Mouse (Mus musculus) liver, embryonic 16.5 days (tissue): ENCODE measurements around the gene Acod1. TPM values are rescaled to one million over a fixed set of nuclear protein-coding genes. Genes with fewer than 3 reads are reported as not detected.

Experiments used
- ATAC-seq: fragments of 200-750 bp; cut with Nextera tagmentation; 2 replicates; pipeline ENCODE4 v1.8.0; 2017; ENCODE audit warnings: low read depth, mild to moderate bottlenecking, moderate number of reproducible peaks, moderate library complexity
- H3K27ac ChIP-seq: fragments of 300-500 bp; sonication (generic); 2 replicates; pipeline ENCODE4 v1.5.1; 2014; ENCODE audit warnings: mild to moderate bottlenecking, low read length
- H3K27me3 ChIP-seq: fragments of 300-500 bp; sonication (generic); 2 replicates; pipeline ENCODE4 v1.6.1; 2014; ENCODE audit warnings: low read depth, low read length, mixed read lengths; ENCODE audit not compliant: control insufficient read depth, insufficient read depth
- H3K36me3 ChIP-seq: fragments of 300-500 bp; sonication (generic); 2 replicates; pipeline ENCODE4 v1.6.1; 2014; ENCODE audit warnings: mild to moderate bottlenecking; ENCODE audit not compliant: control insufficient read depth, insufficient read depth
- H3K4me1 ChIP-seq: fragments of 300-500 bp; sonication (generic); 2 replicates; pipeline ENCODE4 v1.6.1; 2014; ENCODE audit warnings: low read depth, low read length, mixed read lengths; ENCODE audit not compliant: control insufficient read depth
- H3K4me2 ChIP-seq: fragments of 300-500 bp; sonication (generic); 2 replicates; pipeline ENCODE4 v1.6.1; 2014; ENCODE audit warnings: low read depth, low read length, mixed read lengths
- H3K4me3 ChIP-seq: fragments of 300-500 bp; sonication (generic); 2 replicates; pipeline ENCODE4 v1.5.1; 2014; ENCODE audit warnings: low read depth, mild to moderate bottlenecking, low read length
- H3K9ac ChIP-seq: fragments of 300-500 bp; sonication (generic); 2 replicates; pipeline ENCODE4 v1.6.1; 2014; ENCODE audit warnings: low read depth, low read length
- H3K9me3 ChIP-seq: fragments of 300-500 bp; sonication (generic); replicated peaks from 2 replicates; pipeline ENCODE4 v1.6.1; 2016; ENCODE audit warnings: low read length; ENCODE audit not compliant: control insufficient read depth
- WGBS: fragments of 180-500 bp; shearing (Covaris S2); extraction: QIAGEN DNeasy Blood & Tissue Kit; methylation state at CpG from one replicate; pipeline ENCODE4 v1.1.7; 2014; ENCODE audit not compliant: insufficient replicate concordance; 5-methylcytosine and 5-hydroxymethylcytosine counted together
- polyA plus RNA-seq: library from polyadenylated mRNA; unstranded; fragments of >200 nt; fragmentation: Nextera tagmentation; extraction: Ambion mirVana; gene quantifications from 2 replicates; pipeline ENCODE4 v1.2.1, GENCODE M21; 2015

The Acod1 gene
- polyA plus RNA-seq, 1 experiment from 2014 or later = not detected

DNA sequence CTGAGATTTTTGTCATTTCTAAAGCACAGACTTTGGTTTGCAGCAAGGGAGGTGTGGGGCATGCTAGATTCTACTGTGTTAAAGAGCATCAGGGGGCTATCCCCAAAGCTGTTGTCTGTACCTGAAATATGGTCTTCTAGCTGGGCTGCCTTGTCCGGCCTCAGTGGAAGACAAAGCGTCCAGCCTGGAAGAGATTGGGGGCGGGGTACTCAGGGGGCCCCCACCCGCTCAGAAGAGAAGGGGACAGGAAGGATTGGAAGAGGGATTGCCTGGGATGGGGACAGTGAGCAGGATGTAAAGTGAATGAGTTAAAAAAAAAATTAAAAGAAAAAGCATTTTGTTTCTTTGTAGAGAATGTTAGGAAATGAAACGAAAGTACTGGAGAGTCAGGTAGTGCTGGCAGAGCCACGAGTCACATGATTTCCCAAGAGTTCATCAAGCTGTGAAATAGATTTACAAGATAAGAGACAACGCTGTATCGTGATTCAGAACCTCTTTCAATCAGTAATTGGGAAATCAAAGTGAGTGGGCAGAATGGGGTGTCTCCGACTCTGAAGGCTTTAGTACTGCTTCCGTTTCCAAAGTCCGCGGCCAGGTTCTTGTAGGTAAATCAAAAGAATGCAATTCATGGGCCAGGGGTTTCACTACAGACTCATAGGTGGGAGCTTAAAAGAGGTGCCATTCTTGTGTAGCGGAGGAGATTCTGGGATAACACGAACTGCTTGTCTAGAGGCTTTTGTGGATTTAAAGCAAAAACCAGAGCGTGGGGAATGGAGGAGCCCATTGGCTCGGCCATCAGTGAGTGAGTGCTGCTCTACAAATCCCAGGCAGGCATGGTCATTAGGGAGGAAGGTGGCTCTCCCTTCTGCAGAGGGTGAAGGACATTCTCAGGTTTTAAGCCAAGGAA lies 31.5 kb downstream of the Acod1 start:
- peaks cover 27% of the 10 kb centered on the region for H3K36me3 ChIP-seq
- 84% methylated on average over 16 of the region's 16 CpGs for WGBS
- no peaks in the 10 kb centered on the region for H3K27me3 ChIP-seq

GRCm38 (mm10) chr14:103079209-103079977 lies 32.6 kb downstream of the Acod1 start:
- Histone ChIP-seq H3K27ac (no peak overlapping the region), H3K4me1 (no peaks in the 10 kb centered on the region), H3K4me3 (no peak overlapping the region), H3K9ac (no peak overlapping the region), H3K27me3 (no peaks in the 10 kb centered on the region), H3K9me3 (no peaks in the 10 kb centered on the region), H3K4me2 (no peak overlapping the region), H3K36me3 (peaks cover 21% of the 10 kb centered on the region)
- no peak for ATAC-seq
- 83% methylated on average over 9 of the region's 9 CpGs for WGBS

More for the DNA sequence above, 31.5 kb downstream of the Acod1 start:
- Histone ChIP-seq H3K9ac (no peak overlapping the region), H3K9me3 (no peaks in the 10 kb centered on the region), H3K4me2 (no peak overlapping the region), H3K27ac (no peak overlapping the region), H3K4me1 (no peaks in the 10 kb centered on the region), H3K4me3 (no peak overlapping the region)
- no peak for ATAC-seq

DNA sequence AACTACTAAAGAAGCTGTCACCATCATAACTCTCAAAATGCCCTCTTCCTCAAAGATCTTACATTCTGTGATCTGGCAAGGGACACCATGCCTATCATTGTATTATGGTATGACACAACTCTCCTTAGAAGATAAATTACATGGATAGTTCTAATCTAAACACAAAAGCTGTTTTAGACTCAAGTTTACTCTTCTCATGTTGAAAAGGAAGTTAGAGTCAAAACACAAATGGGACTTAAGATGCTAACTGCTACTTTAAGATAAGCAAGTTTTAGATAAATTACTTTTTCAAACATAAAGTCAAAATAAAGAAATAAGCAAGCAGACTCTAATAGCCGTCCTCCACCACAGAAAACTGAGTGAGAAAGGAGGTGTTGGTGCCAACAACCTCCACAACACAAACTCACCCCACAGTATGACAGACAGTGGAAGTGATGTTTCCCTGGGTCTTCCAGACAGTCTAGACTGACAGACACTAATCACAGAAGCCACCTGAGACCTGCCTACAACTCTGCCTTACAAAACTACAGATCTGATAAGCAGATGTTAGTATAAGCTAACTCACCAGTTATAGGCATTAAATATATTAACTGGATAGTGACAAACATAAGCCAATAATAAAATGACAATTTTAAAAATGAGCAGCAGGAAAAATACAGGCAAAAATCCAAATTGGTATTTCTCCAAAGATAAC lies 39.2 kb downstream of the Acod1 start:
- H3K9ac ChIP-seq = 0 out of 2 replicates have a peak overlapping the region, but pooled peaks have one; percentile 14
- H3K27me3 ChIP-seq = no peaks in the 10 kb centered on the region
- no peaks in the 10 kb centered on the region for H3K9me3 ChIP-seq
- H3K4me1 ChIP-seq = peaks cover 24% of the 10 kb centered on the region
- H3K4me3 ChIP-seq = 0 out of 2 replicates have a peak overlapping the region, but pooled peaks have one; percentile 4
- peaks cover 37% of the 10 kb centered on the region for H3K36me3 ChIP-seq
- H3K27ac ChIP-seq = peak overlapping the region; percentile 93
- ATAC-seq = peak; percentile 45
- WGBS = 44% methylated on average over 1 of the region's 1 CpGs
- H3K4me2 ChIP-seq = peak overlapping the region; percentile 51

GRCm38 (mm10) chr14:103086671-103087324 lies 40.0 kb downstream of the Acod1 start:
- Histone ChIP-seq H3K36me3 (peaks cover 43% of the 10 kb centered on the region), H3K9me3 (no peaks in the 10 kb centered on the region), H3K4me2 (peak overlapping the region; percentile 51), H3K27me3 (no peaks in the 10 kb centered on the region), H3K27ac (peak overlapping the region; percentile 93), H3K4me1 (peaks cover 24% of the 10 kb centered on the region), H3K9ac (peak overlapping the region; percentile 23), H3K4me3 (peak overlapping the region; percentile 17; the same call in 1 of the 2 replicates)
- 24% methylated on average over 4 of the region's 4 CpGs for WGBS
- ATAC-seq = peak; percentile 94

DNA sequence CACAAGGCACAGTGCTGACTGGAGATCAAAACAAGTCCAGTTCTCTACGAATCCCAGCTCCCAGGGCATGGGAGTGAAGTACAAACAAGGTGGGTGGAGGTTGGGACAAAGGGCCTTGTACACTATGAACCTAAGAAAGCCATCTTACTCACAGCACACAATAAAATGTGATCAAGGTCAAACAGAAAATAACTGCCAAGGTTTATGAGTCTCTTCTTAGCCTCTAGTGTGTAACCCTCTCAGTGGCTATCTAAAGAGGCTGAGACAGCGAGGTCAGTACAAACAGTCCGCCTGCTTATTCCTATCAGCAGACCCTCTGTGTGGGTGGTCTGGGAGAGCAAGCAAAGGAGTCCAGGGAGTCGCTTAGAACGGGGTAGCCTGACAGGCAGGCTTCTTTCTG lies 41.1 kb downstream of the Acod1 start:
- Histone ChIP-seq H3K36me3 (peaks cover 44% of the 10 kb centered on the region), H3K27ac (peak overlapping the region; percentile 93), H3K4me1 (peaks cover 24% of the 10 kb centered on the region), H3K9ac (no peak overlapping the region; the same call in 1 of the 2 replicates), H3K27me3 (no peaks in the 10 kb centered on the region), H3K9me3 (no peaks in the 10 kb centered on the region), H3K4me2 (no peak overlapping the region), H3K4me3 (no peak overlapping the region)
- ATAC-seq = no peak
- 80% methylated on average over 5 of the region's 5 CpGs for WGBS

DNA sequence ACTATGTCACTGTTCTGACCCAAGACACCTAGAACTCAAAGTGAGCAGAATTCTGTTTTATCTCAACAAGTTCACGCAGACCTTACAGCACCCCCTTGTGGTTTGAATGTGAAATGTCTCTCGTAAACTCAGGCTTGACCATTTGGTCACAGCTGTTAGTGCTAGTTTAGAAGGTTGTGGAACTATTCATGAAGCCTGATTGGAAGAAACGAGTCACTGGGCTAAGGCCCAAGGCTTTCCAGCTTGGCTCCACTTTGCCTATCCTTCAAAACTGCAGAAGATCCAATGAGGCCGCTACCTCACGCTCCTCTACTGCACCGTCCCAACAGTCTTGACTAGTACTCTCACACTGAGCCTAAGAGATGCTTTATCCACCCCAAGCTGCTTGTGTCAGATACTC lies 41.8 kb downstream of the Acod1 start:
- Histone ChIP-seq H3K4me1 (peaks cover 24% of the 10 kb centered on the region), H3K9me3 (no peaks in the 10 kb centered on the region), H3K27me3 (no peaks in the 10 kb centered on the region), H3K36me3 (peaks cover 39% of the 10 kb centered on the region), H3K9ac (no peak overlapping the region), H3K4me3 (no peak overlapping the region), H3K4me2 (no peak overlapping the region), H3K27ac (no peak overlapping the region)
- ATAC-seq = no peak
- 65% methylated on average over 6 of the region's 6 CpGs for WGBS

GRCm38 (mm10) chr14:103093236-103093635 lies 46.5 kb downstream of the Acod1 start:
- peaks cover 16% of the 10 kb centered on the region for H3K4me1 ChIP-seq
- no peak overlapping the region for H3K9ac ChIP-seq
- no peaks in the 10 kb centered on the region for H3K27me3 ChIP-seq
- H3K4me2 ChIP-seq = no peak overlapping the region
- WGBS = 81% methylated on average over 3 of the region's 3 CpGs
- no peak for ATAC-seq
- no peaks in the 10 kb centered on the region for H3K9me3 ChIP-seq
- H3K4me3 ChIP-seq = no peak overlapping the region
- H3K36me3 ChIP-seq = peaks cover 28% of the 10 kb centered on the region
- no peak overlapping the region for H3K27ac ChIP-seq

DNA sequence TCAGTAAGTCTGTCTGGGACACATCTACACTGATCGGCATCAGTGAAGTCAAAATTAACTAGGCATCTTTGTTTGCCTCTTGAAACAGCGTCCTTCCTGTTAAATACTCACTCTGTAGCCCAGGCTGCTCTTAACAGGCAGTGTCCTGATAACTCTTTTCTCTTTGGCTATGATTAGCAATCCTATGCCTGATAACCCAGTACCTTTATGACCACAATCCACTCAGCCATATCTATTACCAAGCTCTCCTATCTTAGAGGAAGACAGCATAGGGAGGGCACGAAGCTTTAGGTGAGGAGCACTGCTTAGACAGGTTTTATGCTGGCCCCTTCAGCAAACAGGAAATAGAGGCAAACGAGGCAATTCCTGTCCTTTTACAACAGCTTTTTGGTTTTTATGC lies 46.9 kb downstream of the Acod1 start:
- peaks cover 16% of the 10 kb centered on the region for H3K4me1 ChIP-seq
- peaks cover 27% of the 10 kb centered on the region for H3K36me3 ChIP-seq
- ATAC-seq = no peak
- H3K9me3 ChIP-seq = no peaks in the 10 kb centered on the region
- no peak overlapping the region for H3K27ac ChIP-seq
- 28% methylated on average over 4 of the region's 4 CpGs for WGBS
- H3K9ac ChIP-seq = no peak overlapping the region
- no peak overlapping the region for H3K4me2 ChIP-seq
- no peak overlapping the region for H3K4me3 ChIP-seq
- no peaks in the 10 kb centered on the region for H3K27me3 ChIP-seq
